Comparison of ENCODE assay signal across 8 mouse cellular contexts in the genomic region with DNA sequence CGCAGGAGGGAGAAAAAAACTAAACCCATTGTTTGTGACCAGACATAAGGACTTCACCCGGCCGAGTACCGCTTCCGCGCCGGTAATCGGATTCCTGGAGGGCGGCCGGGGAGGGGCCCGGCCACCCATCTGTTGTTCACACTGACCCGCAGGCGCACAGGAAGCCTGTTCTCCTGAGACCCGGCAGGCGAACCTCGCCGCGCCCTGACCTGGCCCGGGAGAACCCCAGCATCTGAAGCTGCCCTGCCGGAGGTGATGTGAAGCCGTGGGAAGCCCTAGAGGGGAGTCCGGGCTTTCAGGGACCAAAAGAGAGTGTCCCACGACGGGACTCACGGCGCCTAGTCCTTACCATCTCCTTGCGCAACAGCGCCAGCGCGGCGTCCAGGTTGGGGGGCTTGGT. TPM values are rescaled to one million over a fixed set of nuclear protein-coding genes. Genes with fewer than 3 reads are reported as not detected.
DNase-seq lines count a peak whose midpoint lies in the region; ATAC-seq lines count a peak whose summit lies in the region.

No protein-coding gene starts in this region.

- H3K4me2 ChIP-seq in kidney, embryonic 15.5 days, result peak overlapping the region; percentile 95
- peak overlapping the region; percentile 76 for H3K4me2 ChIP-seq in liver, embryonic 13.5 days

- peak overlapping the region; percentile 69 for H3K4me3 ChIP-seq in kidney, embryonic 15.5 days (replicated peaks)
- peak overlapping the region; percentile 63 for H3K4me3 ChIP-seq in liver, embryonic 13.5 days (replicated peaks)

- H3K27ac ChIP-seq in kidney, embryonic 15.5 days, result no peak overlapping the region
- H3K27ac ChIP-seq in liver, embryonic 13.5 days, result no peak overlapping the region

- peaks cover 33% of the 10 kb centered on the region for H3K27me3 ChIP-seq in kidney, embryonic 15.5 days
- peaks cover 64% of the 10 kb centered on the region for H3K27me3 ChIP-seq in liver, embryonic 13.5 days

- ATAC-seq in kidney, embryonic 15.5 days (replicated peaks; ENCODE audit: low FRiP score), result peak; percentile 22; the same call in 1 of the 2 replicates
- ATAC-seq in liver, embryonic 13.5 days (ENCODE audit: low read depth), result no peak

- H3K9ac ChIP-seq in kidney, embryonic 15.5 days, result peak overlapping the region; percentile 53
- peak overlapping the region; percentile 49 for H3K9ac ChIP-seq in liver, embryonic 13.5 days

- under 1% methylated on average over 31 of the region's 31 CpGs for WGBS in kidney, embryonic 15.5 days
- 2% methylated on average over 31 of the region's 31 CpGs for WGBS in liver, embryonic 13.5 days (ENCODE audit: insufficient replicate concordance)

- no peak for DNase-seq in kidney, adult 11 months
- DNase-seq in embryo, embryonic 10.5 days (ENCODE audit: low spot score), result peak; percentile 36
- DNase-seq in heart, postnatal 10 days, result peak; percentile 16 to 37
- no peak for DNase-seq in liver, embryonic 13.5 days
- DNase-seq in retina, postnatal 7 days (ENCODE audit: low read depth, low spot score), result peak; percentile 70
- DNase-seq in cerebellum, adult 9-11 months, result no peak
- no peak for DNase-seq in layer of hippocampus, postnatal 10 days (ENCODE audit: low spot score in 2 of 2)

- no peaks in the 10 kb centered on the region; the same call in 1 of the 2 replicates for H3K9me3 ChIP-seq in kidney, embryonic 15.5 days (replicated peaks)
- H3K9me3 ChIP-seq in liver, embryonic 13.5 days (replicated peaks), result no peaks in the 10 kb centered on the region

- intact Hi-C loops in heart, postnatal 10 days (cut with DNase I), result no loop called here

- peaks cover 62% of the 10 kb centered on the region for H3K4me1 ChIP-seq in kidney, embryonic 15.5 days
- peaks cover 52% of the 10 kb centered on the region for H3K4me1 ChIP-seq in liver, embryonic 13.5 days (replicated peaks)

- H3K36me3 ChIP-seq in kidney, embryonic 15.5 days, result no peaks in the 10 kb centered on the region
- H3K36me3 ChIP-seq in liver, embryonic 13.5 days, result no peaks in the 10 kb centered on the region

RNA-seq across cellular contexts. Expression of a gene that starts 0.4 kb away (rescaled TPM):
- polyA plus RNA-seq in kidney, embryonic 15.5 days (2015; fragmentation: Nextera tagmentation; extraction: Ambion mirVana), result 4.9 TPM in 2 replicates
- 1 to 10 TPM; 1.8 TPM for total RNA-seq in heart, postnatal 10 days (2021)
- 2.6 and 2.9 TPM in 2 replicates for polyA plus RNA-seq in liver, embryonic 13.5 days (2015; fragmentation: Nextera tagmentation; extraction: Ambion mirVana)
- under 1 TPM; 0.25 to 0.37 TPM for total RNA-seq in layer of hippocampus, postnatal 10 days (2021)

RNA-seq across cellular contexts. Expression of a gene that starts 29.3 kb away (rescaled TPM):
- 25.2 and 28.1 TPM in 2 replicates for polyA plus RNA-seq in kidney, embryonic 15.5 days (2015; fragmentation: Nextera tagmentation; extraction: Ambion mirVana)
- total RNA-seq in heart, postnatal 10 days (2021), result 1 to 10 TPM; 5.2 to 5.7 TPM
- 8.0 and 8.3 TPM in 2 replicates for polyA plus RNA-seq in liver, embryonic 13.5 days (2015; fragmentation: Nextera tagmentation; extraction: Ambion mirVana)
- 10 to 100 TPM; 15.6 to 20.2 TPM for total RNA-seq in layer of hippocampus, postnatal 10 days (2021)

RNA-seq across cellular contexts. Expression of a gene that starts 29.4 kb away (rescaled TPM):
- polyA plus RNA-seq in kidney, embryonic 15.5 days (2015; fragmentation: Nextera tagmentation; extraction: Ambion mirVana), result 46.7 and 47.0 TPM in 2 replicates
- 10 to 100 TPM; 21.2 to 21.6 TPM for total RNA-seq in heart, postnatal 10 days (2021)
- 20.6 and 23.7 TPM in 2 replicates for polyA plus RNA-seq in liver, embryonic 13.5 days (2015; fragmentation: Nextera tagmentation; extraction: Ambion mirVana)
- 10 to 100 TPM; 59.3 to 61.0 TPM for total RNA-seq in layer of hippocampus, postnatal 10 days (2021)

RNA-seq across cellular contexts. Expression of a gene that starts 41.7 kb away (rescaled TPM):
- 0.10 and 0.36 TPM in 2 replicates for polyA plus RNA-seq in kidney, embryonic 15.5 days (2015; fragmentation: Nextera tagmentation; extraction: Ambion mirVana)
- total RNA-seq in heart, postnatal 10 days (2021), result 1 to 10 TPM in 1 of 2 experiments, under 1 TPM in 1; 0.22 to 1.2 TPM
- 0.03 TPM in 1 of 2 replicates, not detected in the other for polyA plus RNA-seq in liver, embryonic 13.5 days (2015; fragmentation: Nextera tagmentation; extraction: Ambion mirVana)
- total RNA-seq in layer of hippocampus, postnatal 10 days (2021), result 10 to 100 TPM; 49.8 to 53.1 TPM

Comparison
In these comparisons a context has a peak if more than half of its experiments do, and no peak if none do; other contexts are left out.
1. DNase-seq: peak in embryo, embryonic 10.5 days (single experiment), heart, postnatal 10 days (2 of 2) and retina, postnatal 7 days (single experiment); none in kidney, adult 11 months (single experiment), liver, embryonic 13.5 days (single experiment), cerebellum, adult 9-11 months (single experiment) and layer of hippocampus, postnatal 10 days (0 of 2).